Mouse (Mus musculus): ENCODE data around the gene Usp21. TPM values are rescaled to one million over a fixed set of nuclear protein-coding genes. Genes with fewer than 3 reads are reported as not detected.
"Not testable (repeated sequence)": the region's sequence is repeated elsewhere in the genome, so short reads cannot be mapped to it uniquely, and the experiment has no call there.

Usp21 gene
- 50.8 and 53.2 TPM in 2 replicates for polyA plus RNA-seq (2015; fragmentation: Nextera tagmentation; extraction: Ambion mirVana)

- H3K36me3 ChIP-seq (ENCODE audit: control insufficient read depth, insufficient read depth, low read length): peaks cover 8% of the 10 kb centered on the region; the same call in 1 of the 2 replicates
- H3K27ac ChIP-seq (ENCODE audit: low read length): peak within 1 kb of the TSS; percentile 74
- no peaks in the 10 kb centered on the region for H3K9me3 ChIP-seq (ENCODE audit: control insufficient read depth, low read length)
- peak within 1 kb of the TSS; percentile 90 for H3K9ac ChIP-seq (ENCODE audit: low read depth, low read length)
- no peaks in the 10 kb centered on the region for H3K27me3 ChIP-seq (replicated peaks; ENCODE audit: control insufficient read depth, insufficient read depth, low read length)
- peak within 1 kb of the TSS; percentile 73 for H3K4me2 ChIP-seq (ENCODE audit: low read depth, low read length)
- H3K4me1 ChIP-seq (ENCODE audit: control insufficient read depth, insufficient read depth, low read length): peaks cover 9% of the 10 kb centered on the region
- H3K4me3 ChIP-seq (ENCODE audit: low read length): peak within 1 kb of the TSS; percentile 71
- ATAC-seq: peak; percentile 95
- WGBS: under 1% methylated on average over 45 of the region's 49 CpGs
Measured at GRCm38 (mm10) chr1:171287136-171288081, at the start of gene Usp21. Gene Usp21, minus strand, starts transcription at chr1:171287991.

- H3K4me3 ChIP-seq (ENCODE audit: low read length): peak overlapping the region; percentile 87
- H3K27ac ChIP-seq (ENCODE audit: low read length): peak overlapping the region; percentile 100
- H3K27me3 ChIP-seq (replicated peaks; ENCODE audit: control insufficient read depth, insufficient read depth, low read length): no peaks in the 10 kb centered on the region
- H3K36me3 ChIP-seq (ENCODE audit: control insufficient read depth, insufficient read depth, low read length): no peaks in the 10 kb centered on the region
- peaks cover 17% of the 10 kb centered on the region for H3K4me1 ChIP-seq (ENCODE audit: control insufficient read depth, insufficient read depth, low read length)
- peak overlapping the region; percentile 99 for H3K9ac ChIP-seq (ENCODE audit: low read depth, low read length)
- WGBS: under 1% methylated on average over 4 of the region's 4 CpGs
- H3K9me3 ChIP-seq (ENCODE audit: control insufficient read depth, low read length): no peaks in the 10 kb centered on the region
- ATAC-seq: no peak
- peak overlapping the region; percentile 96 for H3K4me2 ChIP-seq (ENCODE audit: low read depth, low read length)
Measured at GRCm38 (mm10) chr1:171330216-171330560, 42.4 kb upstream of the Usp21 start.

GRCm38 (mm10) chr1:171329433-171330215, 41.8 kb upstream of the Usp21 start:
- peak; percentile 87 for ATAC-seq
- WGBS: under 1% methylated on average over 61 of the region's 61 CpGs

GRCm38 (mm10) chr1:171328839-171329432, 41.1 kb upstream of the Usp21 start, which contains the start of gene Dedd:
Gene Dedd, plus strand, starts transcription at chr1:171329145.
- H3K9me3 ChIP-seq (ENCODE audit: control insufficient read depth, low read length): no peaks in the 10 kb centered on the region
- no peaks in the 10 kb centered on the region for H3K36me3 ChIP-seq (ENCODE audit: control insufficient read depth, insufficient read depth, low read length)
- H3K9ac ChIP-seq (ENCODE audit: low read depth, low read length): peak within 1 kb of the TSS; percentile 99
- peaks cover 17% of the 10 kb centered on the region for H3K4me1 ChIP-seq (ENCODE audit: control insufficient read depth, insufficient read depth, low read length)
- H3K4me3 ChIP-seq (ENCODE audit: low read length): peak within 1 kb of the TSS; percentile 87
- peak within 1 kb of the TSS; percentile 100 for H3K27ac ChIP-seq (ENCODE audit: low read length)
- peak; percentile 94 for ATAC-seq
- under 1% methylated on average over 39 of the region's 48 CpGs for WGBS
- peak within 1 kb of the TSS; percentile 96 for H3K4me2 ChIP-seq (ENCODE audit: low read depth, low read length)
- H3K27me3 ChIP-seq (replicated peaks; ENCODE audit: control insufficient read depth, insufficient read depth, low read length): no peaks in the 10 kb centered on the region

More at GRCm38 (mm10) chr1:171329433-171330215, 41.8 kb upstream of the Usp21 start:
- peaks cover 17% of the 10 kb centered on the region for H3K4me1 ChIP-seq (ENCODE audit: control insufficient read depth, insufficient read depth, low read length)
- H3K36me3 ChIP-seq (ENCODE audit: control insufficient read depth, insufficient read depth, low read length): no peaks in the 10 kb centered on the region
- H3K4me2 ChIP-seq (ENCODE audit: low read depth, low read length): peak overlapping the region; percentile 96
- peak overlapping the region; percentile 87 for H3K4me3 ChIP-seq (ENCODE audit: low read length)
- H3K9ac ChIP-seq (ENCODE audit: low read depth, low read length): peak overlapping the region; percentile 99
- no peaks in the 10 kb centered on the region for H3K27me3 ChIP-seq (replicated peaks; ENCODE audit: control insufficient read depth, insufficient read depth, low read length)
- H3K27ac ChIP-seq (ENCODE audit: low read length): peak overlapping the region; percentile 100
- H3K9me3 ChIP-seq (ENCODE audit: control insufficient read depth, low read length): no peaks in the 10 kb centered on the region

- H3K9ac ChIP-seq (ENCODE audit: low read depth, low read length): peak overlapping the region; percentile 99
- peak overlapping the region; percentile 100 for H3K27ac ChIP-seq (ENCODE audit: low read length)
- H3K9me3 ChIP-seq (ENCODE audit: control insufficient read depth, low read length): no peaks in the 10 kb centered on the region
- ATAC-seq: no peak
- H3K4me3 ChIP-seq (ENCODE audit: low read length): peak overlapping the region; percentile 87
- H3K36me3 ChIP-seq (ENCODE audit: control insufficient read depth, insufficient read depth, low read length): no peaks in the 10 kb centered on the region
- H3K4me2 ChIP-seq (ENCODE audit: low read depth, low read length): peak overlapping the region; percentile 96
- 26% methylated on average over 9 of the region's 9 CpGs for WGBS
- peaks cover 17% of the 10 kb centered on the region for H3K4me1 ChIP-seq (ENCODE audit: control insufficient read depth, insufficient read depth, low read length)
- no peaks in the 10 kb centered on the region for H3K27me3 ChIP-seq (replicated peaks; ENCODE audit: control insufficient read depth, insufficient read depth, low read length)
Measured at GRCm38 (mm10) chr1:171328244-171328643, 40.5 kb upstream of the Usp21 start.

GRCm38 (mm10) chr1:171326588-171326987, 38.8 kb upstream of the Usp21 start:
- ATAC-seq; H3K9ac ChIP-seq (ENCODE audit: low read depth, low read length); H3K27me3 ChIP-seq (replicated peaks; ENCODE audit: control insufficient read depth, insufficient read depth, low read length); H3K4me3 ChIP-seq (ENCODE audit: low read length); H3K9me3 ChIP-seq (ENCODE audit: control insufficient read depth, low read length); H3K4me2 ChIP-seq (ENCODE audit: low read depth, low read length); H3K27ac ChIP-seq (ENCODE audit: low read length); H3K36me3 ChIP-seq (ENCODE audit: control insufficient read depth, insufficient read depth, low read length): not testable (repeated sequence)
- WGBS: 83% methylated on average over 4 of the region's 4 CpGs
- peaks cover 17% of the 10 kb centered on the region for H3K4me1 ChIP-seq (ENCODE audit: control insufficient read depth, insufficient read depth, low read length)

GRCm38 (mm10) chr1:171325571-171325970, 37.8 kb upstream of the Usp21 start:
- WGBS: 78% methylated on average over 2 of the region's 2 CpGs
- Histone ChIP-seq H3K27me3 (replicated peaks; ENCODE audit: control insufficient read depth, insufficient read depth, low read length) (no peaks in the 10 kb centered on the region), H3K36me3 (ENCODE audit: control insufficient read depth, insufficient read depth, low read length) (no peaks in the 10 kb centered on the region), H3K27ac (ENCODE audit: low read length) (no peak overlapping the region), H3K4me3 (ENCODE audit: low read length) (no peak overlapping the region), H3K9me3 (ENCODE audit: control insufficient read depth, low read length) (no peaks in the 10 kb centered on the region), H3K4me2 (ENCODE audit: low read depth, low read length) (no peak overlapping the region), H3K9ac (ENCODE audit: low read depth, low read length) (no peak overlapping the region), H3K4me1 (ENCODE audit: control insufficient read depth, insufficient read depth, low read length) (peaks cover 11% of the 10 kb centered on the region)
- no peak for ATAC-seq

- H3K4me2 ChIP-seq (ENCODE audit: low read depth, low read length): no peak overlapping the region
- 89% methylated on average over 1 of the region's 1 CpGs for WGBS
- H3K27me3 ChIP-seq (replicated peaks; ENCODE audit: control insufficient read depth, insufficient read depth, low read length): no peaks in the 10 kb centered on the region
- H3K4me1 ChIP-seq (ENCODE audit: control insufficient read depth, insufficient read depth, low read length): no peaks in the 10 kb centered on the region; the same call in 1 of the 2 replicates
- H3K27ac ChIP-seq (ENCODE audit: low read length): no peak overlapping the region
- H3K9me3 ChIP-seq (ENCODE audit: control insufficient read depth, low read length): no peaks in the 10 kb centered on the region
- no peak overlapping the region for H3K9ac ChIP-seq (ENCODE audit: low read depth, low read length)
- no peaks in the 10 kb centered on the region for H3K36me3 ChIP-seq (ENCODE audit: control insufficient read depth, insufficient read depth, low read length)
- ATAC-seq: peak; percentile 58
- no peak overlapping the region for H3K4me3 ChIP-seq (ENCODE audit: low read length)
Measured at GRCm38 (mm10) chr1:171322012-171322411, 34.2 kb upstream of the Usp21 start.

- ATAC-seq: no peak
- Histone ChIP-seq H3K27me3 (replicated peaks; ENCODE audit: control insufficient read depth, insufficient read depth, low read length) (no peaks in the 10 kb centered on the region), H3K36me3 (ENCODE audit: control insufficient read depth, insufficient read depth, low read length) (no peaks in the 10 kb centered on the region), H3K4me2 (ENCODE audit: low read depth, low read length) (no peak overlapping the region), H3K27ac (ENCODE audit: low read length) (no peak overlapping the region), H3K9ac (ENCODE audit: low read depth, low read length) (no peak overlapping the region), H3K4me1 (ENCODE audit: control insufficient read depth, insufficient read depth, low read length) (no peaks in the 10 kb centered on the region; the same call in 1 of the 2 replicates), H3K9me3 (ENCODE audit: control insufficient read depth, low read length) (no peaks in the 10 kb centered on the region), H3K4me3 (ENCODE audit: low read length) (no peak overlapping the region)
Measured at GRCm38 (mm10) chr1:171321415-171321814, 33.6 kb upstream of the Usp21 start.

All from intestine, embryonic 16.5 days (tissue).